Mouse (Mus musculus) activated CD4-positive, CD25-positive, alpha-beta regulatory T cell, adult 4 months (primary cell): Measurements from ENCODE around the gene Wdr46. TPM values are rescaled to one million over a fixed set of nuclear protein-coding genes. Genes with fewer than 3 reads are reported as not detected.
"Not testable (repeated sequence)": the region's sequence is repeated elsewhere in the genome, so short reads cannot be mapped to it uniquely, and the experiment has no call there.

Source experiments
- ATAC-seq: one replicate; pipeline ENCODE4 v1.8.0; 2017
- polyA plus RNA-seq, 2 experiments: library from polyadenylated mRNA; unstranded; fragments of 100-300 nt; shearing (Covaris generic); gene quantifications; one replicate each; pipeline ENCODE4 v1.2.1; 2017

Gene Wdr46
- polyA plus RNA-seq, 2 experiments from 2014 or later: 11.8 to 16.6 TPM

- ATAC-seq: peak; percentile 59
Measured at GRCm38 (mm10) chr17:33929371-33930279, 10.8 kb upstream of the Wdr46 start, which contains the start of gene Rgl2. TSS of gene Rgl2 (plus strand) at chr17:33929543.

- ATAC-seq: peak; percentile 34
Measured at GRCm38 (mm10) chr17:33930280-33931158, 9.9 kb upstream of the Wdr46 start.

DNA sequence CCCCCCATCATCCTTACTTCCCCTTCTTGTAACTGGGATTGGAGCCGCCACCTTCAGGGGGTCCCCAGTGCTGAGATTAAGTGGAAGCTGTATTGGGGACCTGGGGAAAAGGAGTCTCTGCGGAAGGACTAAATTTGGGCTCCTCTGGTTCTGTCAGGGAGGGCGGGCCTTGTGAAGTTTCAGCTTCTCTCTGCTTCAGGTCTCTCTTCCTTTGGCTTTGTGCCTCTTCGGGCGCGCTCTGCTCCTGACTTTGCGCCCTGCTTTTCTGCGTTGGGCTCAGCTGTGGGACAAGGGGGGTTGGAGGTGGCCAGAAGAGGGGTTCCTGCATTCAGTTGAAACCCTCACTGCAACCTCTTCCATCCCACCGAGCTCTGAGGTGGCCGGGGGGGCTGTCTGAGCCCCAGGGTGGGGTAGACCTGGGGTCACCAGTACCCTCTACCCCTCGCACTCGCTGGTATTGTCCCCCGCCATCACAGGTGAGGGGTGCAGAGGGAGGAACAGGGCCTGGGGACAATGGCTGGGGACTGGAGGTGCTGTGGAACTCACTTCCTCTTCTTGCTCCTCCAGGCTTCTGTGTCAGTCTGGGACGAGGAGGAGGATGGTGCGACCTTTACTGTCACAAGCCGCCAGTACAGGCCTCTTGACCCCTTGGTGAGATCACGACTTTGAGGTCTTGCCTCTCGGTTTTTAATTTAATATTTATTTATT lies 9.1 kb upstream of the Wdr46 start:
- ATAC-seq: peak; percentile 24

DNA sequence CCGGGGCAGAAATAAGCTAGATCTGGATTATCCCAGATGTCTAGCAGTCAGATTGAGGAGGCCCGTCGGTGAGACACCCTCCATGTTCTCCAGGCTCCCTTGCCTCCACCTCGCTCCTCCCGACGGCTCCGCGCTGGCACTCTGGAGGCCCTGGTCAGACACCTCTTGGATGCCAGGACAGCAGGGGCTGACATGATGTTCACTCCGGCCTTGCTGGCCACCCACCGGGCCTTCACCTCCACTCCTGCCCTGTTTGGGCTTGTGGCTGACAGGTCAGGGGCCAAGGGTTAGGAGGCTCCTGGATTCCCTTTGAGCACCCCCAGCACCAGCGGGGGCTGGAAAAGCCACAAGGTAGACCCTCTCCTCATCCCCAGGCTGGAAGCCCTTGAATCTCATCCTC lies 8.5 kb upstream of the Wdr46 start:
- no peak for ATAC-seq

DNA sequence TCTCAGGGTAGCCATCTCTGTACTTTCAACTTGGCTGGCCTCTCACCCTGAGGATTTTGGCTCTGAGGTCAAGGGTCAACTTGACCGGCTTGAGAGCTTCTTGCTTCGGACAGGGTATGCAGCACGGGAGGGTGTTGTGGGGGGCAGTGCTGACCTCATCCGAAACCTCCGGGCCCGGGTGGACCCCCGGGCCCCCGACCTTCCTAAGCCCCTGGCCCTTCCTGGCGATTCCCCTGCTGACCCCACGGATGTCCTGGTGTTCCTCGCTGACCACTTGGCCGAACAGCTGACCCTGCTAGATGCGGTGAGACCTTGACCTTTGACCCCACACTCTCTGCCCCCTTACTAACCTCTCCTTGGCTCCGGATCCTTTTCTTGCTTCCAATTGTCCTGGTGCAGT lies 8.0 kb upstream of the Wdr46 start:
- no peak for ATAC-seq

- ATAC-seq: no peak
Measured at GRCm38 (mm10) chr17:33932970-33933369, 7.5 kb upstream of the Wdr46 start.

DNA sequence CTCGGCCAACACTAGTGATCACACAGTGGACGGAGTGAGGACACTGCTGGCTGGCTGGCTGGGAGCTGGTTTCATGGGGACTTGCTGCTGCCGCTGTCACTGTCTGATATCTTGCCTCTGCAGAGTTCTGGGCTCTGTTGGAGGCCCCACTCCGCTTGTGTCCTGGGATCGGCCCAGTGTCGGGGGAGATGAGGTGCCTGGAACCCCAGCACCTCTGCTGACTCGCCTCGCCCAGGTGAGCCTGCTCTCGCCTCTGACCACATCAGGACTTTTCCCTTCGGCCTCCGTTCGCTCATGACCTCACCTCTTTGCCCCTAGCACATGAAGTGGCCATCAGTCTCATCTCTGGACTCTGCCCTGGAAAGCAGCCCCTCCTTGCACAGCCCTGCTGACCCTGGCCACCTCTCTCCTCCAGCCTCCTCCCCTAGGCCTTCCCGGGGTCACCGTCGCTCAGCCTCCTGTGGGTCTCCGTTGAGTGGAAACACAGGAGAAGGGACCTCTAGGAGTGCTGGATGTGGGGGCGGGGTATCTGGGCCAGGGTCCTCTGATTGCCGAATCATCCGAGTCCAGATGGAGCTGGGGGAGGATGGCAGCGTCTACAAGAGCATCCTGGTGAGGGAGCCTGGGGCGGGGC lies 4.9 kb upstream of the Wdr46 start:
- ATAC-seq: no peak

GRCm38 (mm10) chr17:33936993-33937392 lies 3.5 kb upstream of the Wdr46 start:
- ATAC-seq: no peak

GRCm38 (mm10) chr17:33938783-33939182 lies 1.7 kb upstream of the Wdr46 start:
- no peak for ATAC-seq

DNA sequence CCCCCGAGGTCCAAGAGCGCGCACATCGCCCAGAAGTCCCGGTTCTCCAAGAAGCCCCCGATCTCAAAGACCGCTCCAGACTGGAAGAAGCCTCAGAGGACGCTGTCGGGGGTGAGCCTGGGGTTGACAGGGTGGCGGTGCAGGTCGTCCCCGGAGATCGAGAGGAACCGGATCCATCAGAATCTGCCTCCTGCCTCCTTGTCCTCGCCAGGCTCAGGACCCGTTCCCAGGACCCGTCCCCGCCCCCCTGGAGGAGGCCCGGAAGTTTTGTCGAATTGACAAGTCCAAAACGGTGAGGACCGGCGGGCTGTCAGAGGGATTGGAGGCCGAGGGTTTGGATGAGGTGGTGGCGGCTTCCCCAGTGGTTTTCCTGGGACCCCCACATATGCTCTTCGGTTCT lies 521 bp downstream of the Wdr46 start:
- no peak for ATAC-seq

- no peak for ATAC-seq
Measured at GRCm38 (mm10) chr17:33941381-33941780, 921 bp downstream of the Wdr46 start.

DNA sequence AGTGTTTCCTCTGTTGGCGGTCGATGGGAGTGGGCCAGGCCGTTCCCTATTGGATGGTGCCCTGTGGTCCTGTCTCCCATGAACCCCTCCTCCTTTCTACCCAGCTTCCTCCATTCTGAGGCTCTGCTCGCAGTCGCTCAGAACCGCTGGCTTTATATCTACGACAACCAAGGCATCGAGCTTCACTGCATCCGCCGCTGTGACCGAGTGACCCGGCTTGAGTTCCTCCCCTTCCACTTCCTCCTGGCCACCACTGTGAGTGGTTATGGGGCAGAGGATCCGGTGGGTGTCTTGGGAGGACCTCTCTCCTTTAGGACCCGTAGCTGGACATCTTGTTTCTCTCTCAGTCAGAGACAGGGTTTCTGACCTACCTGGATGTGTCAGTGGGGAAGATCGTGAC lies 3.0 kb downstream of the Wdr46 start:
- ATAC-seq: no peak

DNA sequence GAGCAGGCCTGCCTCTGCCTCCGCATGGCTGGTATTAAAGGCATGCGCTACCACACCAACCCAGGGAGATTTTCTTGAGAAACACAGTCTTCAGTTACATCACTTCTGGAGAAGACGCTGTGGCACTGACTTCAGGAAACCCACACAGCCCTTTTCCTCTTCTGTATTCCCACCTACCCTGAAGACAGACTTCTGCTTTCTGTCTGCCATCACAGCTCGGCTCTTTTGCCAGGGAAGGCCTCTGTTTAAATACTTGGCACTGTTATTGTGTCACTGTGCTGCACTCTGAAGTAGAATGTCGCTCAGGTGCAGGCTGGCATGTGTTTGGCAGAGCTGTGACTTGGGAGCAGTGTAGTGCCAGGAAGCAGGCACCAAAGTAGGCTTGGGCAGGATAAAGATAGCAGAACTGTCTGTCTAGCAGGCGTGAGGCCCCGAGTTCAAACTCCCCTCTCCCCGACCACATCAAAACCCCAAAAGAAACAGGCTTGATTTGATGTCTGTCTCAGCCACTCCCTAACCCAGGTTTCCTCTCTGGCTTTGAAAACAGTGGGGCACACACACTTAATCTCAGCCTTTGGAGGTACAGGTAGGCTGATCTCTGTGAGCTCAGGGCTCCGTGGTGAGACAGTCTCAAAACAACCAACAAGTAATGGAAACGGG lies 7.1 kb downstream of the Wdr46 start:
- peak; percentile 26 for ATAC-seq

- no peak for ATAC-seq
Measured at GRCm38 (mm10) chr17:33948090-33948904, 7.8 kb downstream of the Wdr46 start.

- no peak for ATAC-seq
Measured at GRCm38 (mm10) chr17:33948905-33949537, 8.6 kb downstream of the Wdr46 start.

DNA sequence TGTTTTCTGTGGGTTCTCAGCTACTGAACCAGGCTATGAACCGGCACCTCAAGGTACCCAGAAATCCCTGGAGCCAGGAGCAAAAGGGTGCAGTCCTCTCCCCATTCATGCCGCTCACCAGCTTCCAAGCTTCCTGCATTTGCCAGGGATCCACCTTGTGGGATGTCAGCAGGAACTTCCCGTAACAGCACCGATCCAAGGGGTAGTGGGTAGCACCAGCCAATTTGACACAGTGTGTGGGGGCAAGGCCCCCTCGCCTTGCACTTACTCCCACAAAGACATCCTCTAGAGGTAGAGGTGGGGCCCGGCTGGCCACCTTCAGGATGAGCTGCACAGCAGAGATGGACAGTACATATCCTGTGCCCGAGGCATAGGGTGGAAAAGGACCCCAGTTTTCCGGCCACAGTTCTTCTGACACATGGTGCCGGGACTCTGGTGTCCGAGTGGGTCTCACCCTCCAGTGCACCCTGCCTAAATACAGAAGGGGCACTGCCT lies 9.7 kb downstream of the Wdr46 start:
- no peak for ATAC-seq

GRCm38 (mm10) chr17:33951021-33951946 lies 10.8 kb downstream of the Wdr46 start, which contains the start of gene B3galt4:
TSS of gene B3galt4 (minus strand) at chr17:33951488.
- ATAC-seq: peak; percentile 64

DNA sequence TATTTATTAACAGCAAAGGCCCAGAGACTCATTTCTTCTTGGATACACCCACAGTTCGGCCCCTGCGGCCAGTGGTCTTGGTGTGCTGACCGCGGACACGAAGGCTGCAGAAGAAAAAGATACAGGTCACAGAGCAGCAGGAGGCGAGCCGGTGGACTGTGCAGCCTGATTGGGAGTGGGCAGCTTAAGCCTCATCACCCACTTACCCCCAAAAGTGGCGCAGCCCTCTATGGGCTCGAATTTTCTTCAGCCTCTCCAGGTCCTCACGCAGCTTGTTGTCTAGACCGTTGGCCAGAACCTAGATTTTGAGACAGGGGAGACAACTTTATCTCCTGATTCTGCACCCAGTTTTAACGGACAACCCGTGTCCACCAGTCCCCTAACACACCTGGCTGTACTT lies 11.6 kb downstream of the Wdr46 start:
- not testable (repeated sequence) for ATAC-seq

GRCm38 (mm10) chr17:33952879-33953278 lies 12.4 kb downstream of the Wdr46 start:
- ATAC-seq: no peak
